Mouse (Mus musculus): ENCODE measurements at regions not wholly inside any gene's neighbourhood (a gene's known extent, or its start where the extent isn't known, plus 50 kb on each side); places are given as distances from the start of the nearest gene placed in this dataset.
"Not testable (repeated sequence)": the region's sequence is repeated elsewhere in the genome, so short reads cannot be mapped to it uniquely, and the experiment has no call there.

DNA sequence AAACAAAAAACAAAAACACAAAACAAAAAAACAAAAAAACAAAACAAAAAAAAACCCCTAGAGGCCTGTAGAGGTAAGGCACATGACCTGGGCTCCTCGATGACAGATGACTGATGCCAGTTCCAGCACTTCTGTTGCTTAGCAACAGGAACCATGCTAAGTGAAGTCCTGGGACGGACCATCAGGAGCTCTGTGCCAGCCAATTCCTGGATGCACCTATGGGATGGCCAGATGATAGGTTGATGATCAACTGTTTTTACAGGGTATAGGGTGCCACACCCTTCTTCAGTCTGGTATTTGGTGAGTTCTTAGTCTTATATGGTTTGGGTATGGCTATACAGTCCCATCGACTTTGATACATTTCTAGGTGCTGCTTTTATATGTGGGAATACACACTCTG is 209.9 kb downstream of the Med10 start:
- no peak for DNase-seq

GRCm38 (mm10) chr13:70015183-70015582 is 213.0 kb downstream of the Med10 start:
- DNase-seq: no peak

DNA sequence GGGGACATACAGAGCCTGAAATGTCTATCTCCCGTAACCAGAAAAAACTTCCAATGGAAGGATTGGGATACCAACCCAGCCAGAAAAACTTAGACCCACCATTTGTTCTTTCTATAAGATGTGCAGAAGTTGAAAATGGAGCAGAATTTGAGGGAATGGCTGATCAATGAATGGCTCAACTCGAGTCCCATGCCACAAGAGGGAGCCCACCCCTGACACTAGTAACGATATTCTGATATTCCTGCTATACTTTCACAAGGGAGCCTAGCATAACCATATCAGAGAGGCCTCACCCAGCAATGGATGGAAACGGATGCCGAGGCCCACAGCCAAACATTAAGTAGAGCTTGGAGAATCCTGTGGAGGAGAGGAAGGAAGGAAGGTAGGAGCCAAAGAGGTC is 215.3 kb downstream of the Med10 start:
- DNase-seq: no peak

DNA sequence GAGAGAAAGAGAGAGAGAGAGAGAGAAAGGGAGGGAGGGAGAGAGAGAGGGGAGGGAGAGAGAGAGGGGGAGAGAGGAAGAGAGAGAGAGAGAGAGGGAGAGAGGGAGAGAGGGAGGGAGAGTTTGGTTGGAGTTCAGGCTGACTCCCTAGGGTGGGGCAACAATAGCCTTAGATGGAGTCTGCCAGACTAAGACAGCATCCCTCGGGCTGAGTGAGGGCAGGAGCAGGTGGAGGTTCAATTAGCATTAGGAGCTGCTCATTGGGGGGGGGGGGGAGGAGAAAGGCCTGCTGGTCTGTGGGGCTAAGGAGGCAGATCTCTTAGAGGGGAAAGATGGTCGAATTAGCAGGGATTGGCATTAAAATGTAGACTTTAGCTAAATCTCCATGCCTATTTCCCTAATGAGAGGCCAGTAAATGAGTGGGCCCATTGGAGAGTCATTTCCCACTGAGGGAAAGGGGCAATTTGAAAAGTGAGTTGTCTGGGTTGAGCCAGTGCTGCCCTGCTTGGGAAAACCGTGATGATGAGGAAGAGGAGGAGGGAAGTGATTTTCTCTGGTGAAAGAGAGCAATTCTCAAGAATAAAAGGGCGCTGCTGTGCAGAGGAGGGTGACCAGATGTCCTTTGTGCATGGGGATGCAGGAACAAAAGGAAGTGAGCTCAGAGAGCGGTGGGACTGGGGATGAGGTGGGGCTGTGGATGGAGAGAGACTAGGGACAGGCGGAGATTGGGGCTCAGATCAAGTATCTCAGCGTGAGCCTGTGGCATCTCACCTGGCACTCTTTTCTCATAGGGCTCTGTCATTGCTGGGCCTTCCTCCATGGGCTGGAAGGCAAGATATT is 218.0 kb downstream of the Med10 start:
- no peak for DNase-seq

DNA sequence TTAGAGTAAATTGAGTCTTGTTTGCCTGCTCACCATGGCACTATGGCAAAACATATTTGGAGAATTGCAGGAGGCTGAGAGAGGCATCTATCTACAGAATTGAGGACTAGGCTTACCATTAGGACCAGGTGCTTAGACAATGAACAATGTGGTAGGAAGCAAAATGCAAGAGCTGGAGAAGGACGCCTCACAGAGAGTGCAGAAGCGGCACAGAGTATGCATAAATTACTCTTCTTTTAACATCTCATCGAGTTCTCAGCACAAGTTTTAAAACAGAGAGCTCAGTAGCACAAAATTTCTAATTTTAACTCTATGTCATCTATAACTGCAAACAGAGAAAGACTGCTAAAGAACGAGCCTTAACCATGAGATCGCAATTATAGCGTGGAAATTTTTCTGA is 231.1 kb downstream of the Med10 start:
- no peak for DNase-seq

GRCm38 (mm10) chr13:70033763-70034162 is 231.6 kb downstream of the Med10 start:
- DNase-seq: no peak

- DNase-seq: no peak
Observed at GRCm38 (mm10) chr13:70037985-70038667, 235.9 kb downstream of the Med10 start.

- no peak for DNase-seq
Observed at GRCm38 (mm10) chr13:70057920-70058319, 255.7 kb downstream of the Med10 start.

GRCm38 (mm10) chr13:70061363-70061945 is 259.3 kb downstream of the Med10 start:
- DNase-seq: no peak

- DNase-seq: no peak
Observed at GRCm38 (mm10) chr13:70073655-70074054, 271.5 kb downstream of the Med10 start.

- no peak for DNase-seq
Observed at GRCm38 (mm10) chr13:70075353-70075752, 273.2 kb downstream of the Med10 start.

DNA sequence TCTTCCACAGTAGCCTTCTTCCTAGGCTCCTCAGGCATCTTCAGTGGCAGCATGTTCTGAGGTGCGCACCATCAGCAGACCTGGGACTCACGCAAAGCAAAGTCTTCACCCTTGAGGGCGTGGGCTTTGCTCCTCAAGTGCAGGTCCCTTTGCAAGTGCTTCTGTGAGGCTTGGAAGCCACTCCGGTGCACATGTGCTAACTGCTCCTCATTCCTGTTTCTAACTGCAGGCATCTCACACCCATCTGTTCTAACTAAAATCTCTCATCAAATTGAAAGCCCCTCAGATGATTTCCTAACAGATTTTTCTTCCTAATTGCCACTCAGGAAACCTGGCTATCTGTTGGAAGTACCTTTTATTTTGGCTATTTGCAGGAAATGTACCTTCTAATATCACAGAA is 278.9 kb downstream of the Med10 start:
- no peak for DNase-seq

- no peak for DNase-seq
Observed at GRCm38 (mm10) chr13:70092886-70093285, 290.7 kb downstream of the Med10 start.

DNA sequence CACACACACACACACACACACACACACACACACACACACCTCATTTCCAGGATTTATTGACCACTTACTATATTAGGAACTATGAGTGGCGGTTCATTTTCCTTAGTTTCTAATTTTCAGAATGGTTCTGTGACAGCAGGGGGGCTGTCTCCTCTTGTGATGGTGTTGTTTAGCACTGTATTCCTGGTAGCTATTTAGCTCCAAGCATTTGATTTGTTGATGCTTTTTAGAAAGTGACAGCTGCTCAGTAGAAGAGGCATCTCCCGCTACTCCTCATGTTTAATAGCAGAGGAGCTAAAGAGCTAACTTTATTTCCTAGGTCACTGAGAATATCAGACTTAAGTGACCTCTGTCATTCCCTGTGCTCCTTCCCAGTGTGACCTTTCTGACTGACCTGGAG is 291.8 kb downstream of the Med10 start:
- no peak for DNase-seq

- DNase-seq: no peak
Observed at GRCm38 (mm10) chr13:70096430-70097301, 294.5 kb downstream of the Med10 start.

DNA sequence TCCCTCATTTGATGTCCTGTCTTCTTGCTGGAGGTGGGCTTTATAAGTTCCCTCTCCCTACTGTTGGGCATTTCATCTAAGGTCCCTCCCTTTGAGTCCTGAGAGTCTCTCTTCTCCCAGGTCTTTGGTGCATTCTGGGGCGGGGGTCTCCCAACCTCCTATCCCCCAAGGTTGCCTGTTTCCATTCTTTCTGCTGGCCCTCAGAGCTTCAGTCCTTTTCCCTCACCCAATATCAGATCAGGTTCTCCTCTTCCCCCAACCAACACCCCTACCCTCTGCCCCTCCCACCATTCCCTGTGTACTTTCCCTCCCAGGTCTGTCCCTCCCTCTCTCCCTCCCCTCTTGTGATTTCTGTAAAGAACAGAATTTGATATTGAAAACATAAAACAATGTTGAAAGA is 297.9 kb downstream of the Med10 start:
- DNase-seq: not testable (repeated sequence)

DNA sequence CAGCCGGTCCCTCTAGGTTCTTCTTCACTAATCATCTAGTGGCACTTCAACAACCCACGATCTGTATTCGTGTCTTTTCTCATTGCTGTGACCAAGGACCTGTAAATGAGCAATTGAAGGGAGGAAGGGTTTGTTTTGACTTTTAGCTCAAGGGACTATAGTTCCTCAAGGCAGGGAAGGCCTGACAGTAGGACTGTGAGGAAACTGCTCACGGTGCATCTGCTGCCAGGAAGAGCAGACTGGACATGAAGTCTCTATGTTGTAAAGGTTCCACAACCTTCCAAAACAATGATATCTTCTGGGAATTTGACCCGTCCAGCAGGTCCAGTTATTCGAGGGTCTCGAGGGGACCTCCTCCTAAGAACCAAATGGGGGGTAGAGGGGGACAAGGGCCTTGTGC is 300.8 kb downstream of the Med10 start:
- no peak for DNase-seq

DNA sequence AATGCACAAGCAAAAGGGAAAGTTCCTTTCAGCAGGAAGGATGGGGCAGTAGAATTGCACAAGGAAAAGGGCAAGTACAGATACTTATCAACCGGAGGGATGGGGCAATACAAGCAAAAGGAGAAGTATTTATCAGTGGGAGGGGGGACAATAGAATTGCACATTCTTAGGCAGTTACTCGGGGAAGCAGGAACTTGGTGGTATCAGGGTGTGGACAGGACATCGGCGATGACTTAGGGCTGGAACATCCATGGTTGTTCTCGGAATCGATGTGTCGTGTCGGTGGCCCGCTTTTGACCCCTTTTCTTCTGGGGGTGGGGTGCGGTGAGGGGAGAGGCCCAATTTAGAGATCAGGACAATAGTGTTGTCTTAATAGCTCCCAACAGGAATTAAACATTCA is 301.3 kb downstream of the Med10 start:
- DNase-seq: not testable (repeated sequence)

- DNase-seq: no peak
Observed at GRCm38 (mm10) chr13:70103903-70104302, 301.7 kb downstream of the Med10 start.

- no peak for DNase-seq
Observed at GRCm38 (mm10) chr13:70115576-70115975, 313.4 kb downstream of the Med10 start.

- no peak for DNase-seq
Observed at GRCm38 (mm10) chr13:70124860-70125545, 322.8 kb downstream of the Med10 start.

DNA sequence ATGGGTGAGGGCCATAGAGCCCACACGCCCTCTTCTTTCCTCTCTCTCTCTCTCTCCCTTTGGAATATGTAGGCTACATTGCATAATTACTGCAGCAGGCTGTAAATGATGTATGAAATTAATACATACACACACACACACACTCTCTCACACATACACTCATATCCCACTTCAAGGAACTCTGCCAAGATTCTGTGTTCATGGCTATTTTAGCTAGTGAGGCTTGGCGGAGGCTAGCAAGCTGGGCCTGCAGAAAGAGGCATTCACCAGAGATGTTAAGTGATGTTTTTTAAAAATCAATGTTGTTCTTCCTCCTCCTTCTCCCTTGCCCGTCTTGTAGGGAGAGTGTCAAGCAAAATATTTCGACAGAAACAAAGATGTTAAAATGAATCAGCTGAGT is 325.1 kb downstream of the Med10 start:
- DNase-seq: no peak

Measured in kidney, adult 18-20 months (tissue).